Mouse (Mus musculus) limb, embryonic 10.5 days (tissue): ENCODE data around the gene Igsf3. TPM values are rescaled to one million over a fixed set of nuclear protein-coding genes. Genes with fewer than 3 reads are reported as not detected.

Experiments used
- DNase-seq: peaks from one replicate; pipeline ENCODE4 v3.0.0-alpha.2; 2017; ENCODE audit warnings: low spot score
- H3K27ac ChIP-seq: fragments of 300-500 bp; sonication (generic); 2 replicates; pipeline ENCODE4 v1.5.1; 2016; ENCODE audit warnings: mild to moderate bottlenecking
- H3K27me3 ChIP-seq: fragments of 300-500 bp; sonication (generic); 2 replicates; pipeline ENCODE4 v1.6.1; 2016; ENCODE audit warnings: low read depth, mild to moderate bottlenecking; ENCODE audit not compliant: poor library complexity, severe bottlenecking
- H3K36me3 ChIP-seq: fragments of 300-500 bp; sonication (generic); 2 replicates; pipeline ENCODE4 v1.6.1; 2016; ENCODE audit warnings: mild to moderate bottlenecking, moderate library complexity
- H3K4me1 ChIP-seq: fragments of 300-500 bp; sonication (generic); 2 replicates; pipeline ENCODE4 v1.6.1; 2016
- H3K4me3 ChIP-seq: fragments of 300-500 bp; sonication (generic); 2 replicates; pipeline ENCODE4 v1.5.1; 2016; ENCODE audit warnings: mild to moderate bottlenecking, moderate library complexity
- H3K9me3 ChIP-seq: fragments of 300-500 bp; sonication (generic); replicated peaks from 2 replicates; pipeline ENCODE4 v1.6.1; 2016; ENCODE audit warnings: mild to moderate bottlenecking
- WGBS: fragments of 180-500 bp; shearing (Covaris S2); methylation state at CpG from one replicate; pipeline ENCODE4 v1.1.7; 2016; 5-methylcytosine and 5-hydroxymethylcytosine counted together
- polyA plus RNA-seq: library from polyadenylated mRNA; unstranded; fragments of >200 nt; fragmentation: Nextera tagmentation; extraction: Ambion mirVana; gene quantifications from 2 replicates; pipeline ENCODE4 v1.2.1, GENCODE M21; 2016

Igsf3 gene
- polyA plus RNA-seq, 1 experiment from 2014 or later = 84.9 TPM

DNA sequence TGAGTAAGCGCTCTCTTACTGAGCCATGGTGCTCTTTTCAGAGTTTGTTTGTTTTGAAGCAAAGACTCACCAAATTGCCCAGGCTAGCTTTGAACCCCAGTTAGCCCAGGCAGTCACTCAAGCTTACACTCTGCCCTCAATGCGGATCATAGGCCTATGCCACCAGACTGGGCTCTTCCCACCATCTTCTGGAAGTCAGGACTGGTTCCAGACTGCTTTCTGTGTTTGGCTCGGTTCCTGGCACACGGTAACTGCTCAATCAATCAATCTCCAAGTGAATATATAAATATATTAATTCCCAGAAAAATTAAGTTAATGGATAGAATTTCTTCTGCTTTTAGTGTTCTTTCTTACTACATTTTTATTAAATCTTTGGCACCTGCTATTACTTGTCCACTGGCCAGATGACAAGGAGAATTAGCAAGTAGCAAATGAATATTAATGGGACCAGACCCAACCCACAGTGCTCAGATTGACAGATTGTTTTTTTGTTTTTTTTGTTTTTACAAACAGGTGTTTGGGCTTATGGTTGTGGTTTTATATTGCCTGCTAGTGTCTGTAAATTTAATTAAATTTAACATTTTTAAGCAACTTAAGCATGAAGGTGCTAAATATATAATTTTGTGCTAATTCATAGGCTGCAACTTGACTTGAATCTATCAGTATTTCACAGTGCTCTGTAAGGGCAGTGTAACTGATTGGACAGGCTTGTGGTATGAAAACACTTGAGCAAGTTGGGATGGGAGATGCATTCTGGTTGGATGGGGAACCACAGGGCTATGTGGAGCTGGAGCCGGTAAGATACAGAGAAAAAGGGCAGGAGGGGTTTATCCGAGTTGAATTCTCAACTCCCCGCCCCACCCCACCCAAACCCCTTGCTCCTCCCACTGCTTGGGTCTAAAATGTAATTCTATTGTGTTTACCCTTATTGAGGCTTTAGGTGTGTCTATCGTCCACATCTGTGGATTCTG is 20.0 kb upstream of the Igsf3 start:
- no peak for DNase-seq

DNA sequence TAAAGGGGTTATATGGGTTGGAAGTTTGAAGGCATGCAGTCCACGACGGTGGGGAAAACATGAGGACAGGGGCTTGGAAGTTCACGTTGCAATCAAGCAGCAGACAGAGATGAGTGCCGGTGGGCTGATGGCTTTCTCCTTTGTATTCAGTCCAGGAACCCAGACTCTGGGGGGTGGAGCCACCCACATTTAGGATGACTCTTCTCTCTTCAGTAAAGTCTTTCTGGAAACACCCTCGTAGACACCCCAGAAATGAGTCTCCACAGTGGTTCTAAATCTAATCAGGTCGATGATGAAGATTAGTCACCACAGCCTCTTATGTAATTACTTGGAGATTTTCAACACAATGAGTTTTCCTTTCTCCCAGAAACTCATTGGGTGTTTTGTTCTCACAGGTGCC is 16.1 kb upstream of the Igsf3 start:
- Histone ChIP-seq H3K4me1 (peaks cover 20% of the 10 kb centered on the region), H3K27me3 (no peaks in the 10 kb centered on the region), H3K9me3 (no peaks in the 10 kb centered on the region), H3K27ac (no peak overlapping the region), H3K36me3 (no peaks in the 10 kb centered on the region), H3K4me3 (no peak overlapping the region)
- DNase-seq = no peak
- 91% methylated on average over 6 of the region's 6 CpGs for WGBS

More for the DNA sequence above, 20.0 kb upstream of the Igsf3 start:
- Histone ChIP-seq H3K9me3 (no peaks in the 10 kb centered on the region), H3K36me3 (no peaks in the 10 kb centered on the region), H3K4me1 (peaks cover 17% of the 10 kb centered on the region), H3K27ac (no peak overlapping the region), H3K27me3 (no peaks in the 10 kb centered on the region), H3K4me3 (no peak overlapping the region)
- 88% methylated on average over 8 of the region's 8 CpGs for WGBS

DNA sequence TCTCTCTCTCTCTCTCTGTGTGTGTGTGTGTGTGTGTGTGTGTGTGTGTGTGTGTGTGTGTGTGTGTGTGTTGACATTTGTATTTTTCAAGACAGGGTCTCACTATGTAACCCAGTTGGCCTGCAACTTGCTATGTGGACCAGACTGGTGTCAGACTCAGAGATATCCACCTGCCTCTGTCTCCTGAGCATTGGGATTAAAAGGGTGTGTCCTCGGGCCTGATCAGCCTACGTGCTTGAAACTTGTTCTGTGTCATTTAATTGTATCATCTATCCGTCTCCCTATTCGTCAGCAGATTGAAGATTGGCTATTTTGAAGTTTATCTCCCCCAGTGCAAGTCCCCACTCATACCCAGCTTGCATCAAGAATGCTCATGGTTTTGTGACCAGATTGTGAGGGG is 14.5 kb upstream of the Igsf3 start:
- Histone ChIP-seq H3K27ac (no peak overlapping the region), H3K27me3 (no peaks in the 10 kb centered on the region), H3K36me3 (no peaks in the 10 kb centered on the region), H3K9me3 (no peaks in the 10 kb centered on the region), H3K4me1 (peaks cover 29% of the 10 kb centered on the region), H3K4me3 (no peak overlapping the region)
- no peak for DNase-seq
- WGBS = 87% methylated on average over 4 of the region's 4 CpGs

DNA sequence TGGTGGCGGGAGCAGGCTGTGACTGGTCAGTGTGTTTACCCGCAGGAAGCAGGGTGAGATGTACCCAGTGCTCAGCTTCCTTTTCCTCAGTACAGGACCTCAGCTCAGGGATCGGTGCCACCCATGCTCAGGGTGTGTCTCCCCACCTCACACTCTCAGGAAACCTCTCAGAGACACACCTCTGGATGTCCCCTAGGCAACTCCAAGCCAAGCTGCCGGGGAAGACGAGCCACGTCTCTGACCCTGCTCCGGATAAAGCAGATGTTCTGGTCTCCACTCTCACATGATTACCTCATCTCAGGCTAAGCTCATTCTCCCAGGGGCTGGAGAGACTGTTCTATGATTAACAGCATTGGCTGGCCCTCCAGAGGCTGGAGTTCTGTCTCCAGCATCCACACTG is 13.3 kb upstream of the Igsf3 start:
- H3K9me3 ChIP-seq = no peaks in the 10 kb centered on the region
- 80% methylated on average over 7 of the region's 7 CpGs for WGBS

DNA sequence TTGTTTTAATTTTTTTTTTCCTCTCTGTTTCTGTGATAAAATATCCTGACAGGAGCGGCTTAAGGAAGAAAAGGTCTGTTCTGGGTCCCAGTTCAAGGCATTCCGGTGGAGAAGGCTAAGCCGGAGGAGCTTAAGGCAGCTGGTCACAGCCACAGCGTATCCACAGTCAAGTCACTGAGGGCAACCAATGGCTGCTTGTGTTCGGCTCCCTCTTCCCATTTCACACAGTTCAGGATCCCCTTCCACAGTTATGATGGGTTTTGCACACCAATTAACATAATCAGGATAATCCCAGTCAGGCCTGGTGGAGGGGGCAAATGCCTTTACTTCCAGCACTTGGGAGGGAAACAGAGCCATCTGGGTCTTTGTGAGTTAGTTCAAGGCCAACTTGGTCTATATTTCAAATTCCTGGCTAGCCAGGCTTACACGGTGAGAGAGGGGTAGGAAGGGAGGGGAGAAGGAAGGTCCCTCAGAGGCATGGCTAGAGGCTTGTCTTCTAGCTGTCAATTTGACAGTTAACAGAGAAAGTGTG is 11.7 kb upstream of the Igsf3 start:
- H3K27me3 ChIP-seq = no peaks in the 10 kb centered on the region
- WGBS = 45% methylated on average over 6 of the region's 6 CpGs
- peaks cover 35% of the 10 kb centered on the region for H3K4me1 ChIP-seq
- no peaks in the 10 kb centered on the region for H3K36me3 ChIP-seq
- H3K4me3 ChIP-seq = no peak overlapping the region
- H3K27ac ChIP-seq = peak overlapping the region; percentile 33; the same call in 1 of the 2 replicates
- no peaks in the 10 kb centered on the region for H3K9me3 ChIP-seq
- no peak for DNase-seq

More for the DNA sequence above, 13.3 kb upstream of the Igsf3 start:
- H3K4me3 ChIP-seq = no peak overlapping the region
- no peaks in the 10 kb centered on the region for H3K36me3 ChIP-seq
- H3K4me1 ChIP-seq = peaks cover 29% of the 10 kb centered on the region
- H3K27ac ChIP-seq = no peak overlapping the region
- no peaks in the 10 kb centered on the region for H3K27me3 ChIP-seq
- no peak for DNase-seq

DNA sequence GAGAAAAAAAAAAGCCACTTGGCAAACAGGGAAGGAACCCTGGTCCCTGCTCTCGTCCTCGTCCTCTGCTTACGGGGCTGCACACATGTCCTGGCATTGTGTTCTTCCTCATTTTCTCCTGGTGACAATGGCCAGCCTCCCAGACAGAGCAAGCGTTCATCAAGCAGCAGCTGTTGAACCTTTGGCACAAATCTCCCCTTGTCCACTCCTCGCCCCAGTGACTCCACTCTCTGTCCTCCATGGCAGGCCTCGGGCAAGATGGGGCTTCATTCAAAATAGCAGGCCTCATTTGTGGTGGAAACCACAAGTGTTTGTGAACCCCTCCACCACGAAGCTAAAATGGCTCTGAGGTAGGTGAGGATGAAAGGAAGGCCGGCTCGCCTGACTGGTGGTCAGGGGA is 11.0 kb upstream of the Igsf3 start:
- Histone ChIP-seq H3K4me1 (peaks cover 35% of the 10 kb centered on the region), H3K27ac (peak overlapping the region; percentile 63; the same call in 1 of the 2 replicates), H3K4me3 (no peak overlapping the region), H3K36me3 (no peaks in the 10 kb centered on the region), H3K27me3 (no peaks in the 10 kb centered on the region), H3K9me3 (no peaks in the 10 kb centered on the region)
- 65% methylated on average over 9 of the region's 9 CpGs for WGBS
- DNase-seq = no peak

DNA sequence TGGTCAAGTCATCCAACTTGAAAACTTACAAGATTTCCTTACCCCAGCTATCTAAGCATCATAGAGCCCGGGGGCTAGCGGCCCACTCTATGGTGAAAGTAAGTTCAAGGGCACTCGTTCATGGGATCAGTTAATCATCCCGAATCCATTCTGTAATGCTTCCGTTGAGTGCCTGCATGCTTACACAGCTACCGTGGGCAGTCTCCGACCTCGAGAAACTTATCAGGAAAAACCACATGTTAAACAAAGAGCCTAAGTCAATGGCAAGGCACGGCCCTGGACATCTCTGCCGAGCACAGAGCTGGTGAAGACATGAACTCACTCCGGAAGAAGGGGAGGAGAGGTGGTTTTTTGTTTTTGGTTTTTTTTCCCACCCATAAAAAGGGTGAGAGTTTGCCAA is 9.5 kb upstream of the Igsf3 start:
- Histone ChIP-seq H3K4me1 (peaks cover 32% of the 10 kb centered on the region), H3K27me3 (no peaks in the 10 kb centered on the region), H3K4me3 (no peak overlapping the region), H3K9me3 (no peaks in the 10 kb centered on the region), H3K27ac (peak overlapping the region; percentile 51; the same call in 1 of the 2 replicates), H3K36me3 (no peaks in the 10 kb centered on the region)
- WGBS = 88% methylated on average over 11 of the region's 11 CpGs
- no peak for DNase-seq

DNA sequence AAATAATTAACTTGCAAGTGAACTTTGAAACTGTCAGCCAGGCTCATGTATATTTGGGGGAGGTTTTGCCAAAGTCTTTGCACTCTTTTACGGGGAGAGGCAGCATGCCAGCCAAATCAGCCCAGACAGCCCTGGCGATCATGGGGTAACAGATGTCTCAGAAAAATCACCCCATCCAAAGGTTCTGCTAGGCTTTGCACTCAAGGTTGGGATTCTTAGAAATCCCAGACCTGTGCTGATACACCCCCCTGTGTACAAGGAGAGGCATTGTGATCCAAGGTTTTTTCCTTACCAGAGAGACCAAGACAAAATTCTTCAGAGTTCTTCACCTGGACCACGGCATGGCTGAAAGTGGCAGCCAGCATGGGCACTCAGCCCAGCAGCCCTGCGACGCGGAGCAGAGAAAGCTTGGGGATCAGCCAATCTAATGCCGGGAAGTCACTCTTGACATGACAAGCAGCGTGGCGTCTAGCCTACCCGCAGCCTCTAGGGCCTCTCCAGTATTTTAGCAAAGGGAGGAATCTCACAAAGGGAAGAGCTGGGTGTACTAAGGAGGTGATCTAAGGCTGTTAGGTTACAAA is 7.5 kb upstream of the Igsf3 start:
- DNase-seq = no peak
- Histone ChIP-seq H3K36me3 (no peaks in the 10 kb centered on the region), H3K4me3 (no peak overlapping the region), H3K4me1 (peaks cover 42% of the 10 kb centered on the region), H3K27ac (no peak overlapping the region; the same call in 1 of the 2 replicates), H3K27me3 (no peaks in the 10 kb centered on the region), H3K9me3 (no peaks in the 10 kb centered on the region)
- WGBS = 63% methylated on average over 10 of the region's 10 CpGs

DNA sequence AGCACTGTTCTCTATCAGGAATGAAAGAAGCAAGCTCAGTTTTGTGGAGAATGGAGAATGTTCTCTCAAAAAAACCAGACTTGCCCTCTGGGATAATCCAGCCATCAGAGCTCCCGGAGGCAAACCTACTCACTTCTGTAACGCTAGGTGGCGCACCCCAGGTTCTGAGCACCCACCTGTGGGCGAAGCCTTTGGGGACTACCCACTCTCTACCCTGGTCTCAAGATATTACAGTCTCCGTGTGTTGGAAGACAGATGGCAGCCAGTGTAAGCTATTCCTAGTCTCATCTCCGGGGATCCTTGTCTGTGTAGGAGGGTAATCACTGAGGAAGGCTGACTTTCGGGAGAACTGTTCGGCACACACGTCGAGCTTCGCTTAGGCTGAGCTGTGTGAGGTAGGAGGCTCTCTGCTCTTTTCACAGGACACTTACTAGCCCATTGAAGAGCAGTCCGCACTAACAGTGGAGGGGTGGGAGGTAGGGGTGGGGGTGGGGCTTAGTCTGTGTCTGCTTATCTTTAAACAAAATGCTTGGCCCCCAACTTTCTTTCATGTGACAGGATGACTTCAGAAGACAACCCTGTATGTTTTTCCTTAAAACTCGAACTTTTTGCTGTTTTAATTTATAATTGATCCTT is 4.4 kb upstream of the Igsf3 start:
- H3K27ac ChIP-seq = 0 out of 2 replicates have a peak overlapping the region, but pooled peaks have one; percentile 11
- no peaks in the 10 kb centered on the region for H3K9me3 ChIP-seq
- H3K27me3 ChIP-seq = no peaks in the 10 kb centered on the region
- WGBS = 43% methylated on average over 13 of the region's 13 CpGs
- H3K4me1 ChIP-seq = peaks cover 34% of the 10 kb centered on the region
- no peaks in the 10 kb centered on the region for H3K36me3 ChIP-seq
- peak; percentile 79 for DNase-seq
- H3K4me3 ChIP-seq = no peak overlapping the region

DNA sequence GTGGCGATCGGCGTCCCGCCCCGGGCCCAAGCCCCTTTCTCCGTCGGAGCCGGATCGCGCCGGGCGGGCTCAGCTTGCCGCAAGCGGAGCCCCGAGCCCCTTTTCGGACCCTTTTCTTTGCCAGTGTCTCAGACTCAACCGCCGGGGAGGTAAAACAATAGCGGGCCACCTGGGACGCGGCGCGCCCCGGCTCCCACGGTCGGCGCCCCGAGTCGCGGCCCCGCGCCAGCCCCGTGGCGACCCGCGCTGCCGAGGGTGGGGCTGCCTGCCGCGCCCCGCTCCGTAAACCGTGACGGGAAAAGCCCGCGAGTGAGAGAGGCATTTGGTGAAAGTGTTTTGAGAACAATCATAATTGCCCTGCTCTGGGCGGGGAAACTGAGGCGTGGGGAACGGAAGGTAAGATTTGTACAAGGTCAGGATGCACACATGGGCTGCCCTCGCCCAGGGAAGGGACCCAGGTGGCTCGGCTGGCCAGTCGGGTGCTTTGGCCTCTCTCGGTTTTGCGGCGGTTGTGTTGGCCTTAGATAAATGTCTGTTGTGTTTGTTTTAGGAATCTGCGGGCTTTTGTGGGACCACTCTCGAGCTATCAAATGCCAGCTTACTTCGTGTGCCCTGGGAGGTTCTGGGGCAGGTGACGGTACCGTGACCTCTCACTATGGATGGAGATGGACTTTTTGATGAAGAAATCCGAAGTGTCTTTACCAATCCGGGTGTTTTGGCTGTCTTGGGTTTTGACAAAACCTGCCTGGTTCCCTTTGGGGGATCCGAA is 557 bp downstream of the Igsf3 start:
- Histone ChIP-seq H3K27me3 (no peaks in the 10 kb centered on the region), H3K4me3 (peak overlapping the region; percentile 91), H3K27ac (peak overlapping the region; percentile 96), H3K9me3 (no peaks in the 10 kb centered on the region), H3K4me1 (peaks cover 72% of the 10 kb centered on the region), H3K36me3 (peaks cover 18% of the 10 kb centered on the region; the same call in 1 of the 2 replicates)
- no peak for DNase-seq
- WGBS = under 1% methylated on average over 62 of the region's 62 CpGs

DNA sequence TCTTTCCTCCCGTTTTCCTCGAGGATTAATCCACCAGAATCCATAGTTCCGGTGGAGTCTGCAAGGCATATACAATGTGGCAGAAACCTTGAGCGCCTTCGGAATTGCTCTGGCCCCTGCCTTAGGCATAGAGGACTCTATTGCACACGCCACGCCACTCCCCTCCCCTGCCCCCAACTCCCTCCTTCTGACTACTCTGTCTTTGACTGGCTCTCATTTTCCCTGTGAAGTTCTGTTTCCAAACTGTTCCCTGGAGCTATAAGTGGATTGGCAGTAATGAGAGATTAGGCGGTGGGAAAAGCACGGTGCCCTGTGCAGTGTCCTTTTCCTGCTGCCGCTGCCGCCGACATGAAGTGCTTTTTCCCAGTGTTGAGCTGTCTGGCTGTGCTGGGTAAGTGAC is 1.2 kb downstream of the Igsf3 start:
- Histone ChIP-seq H3K4me3 (peak overlapping the region; percentile 91), H3K27me3 (no peaks in the 10 kb centered on the region), H3K4me1 (peaks cover 77% of the 10 kb centered on the region), H3K27ac (peak overlapping the region; percentile 96), H3K9me3 (no peaks in the 10 kb centered on the region), H3K36me3 (peaks cover 24% of the 10 kb centered on the region)
- DNase-seq = peak; percentile 67
- under 1% methylated on average over 12 of the region's 12 CpGs for WGBS

DNA sequence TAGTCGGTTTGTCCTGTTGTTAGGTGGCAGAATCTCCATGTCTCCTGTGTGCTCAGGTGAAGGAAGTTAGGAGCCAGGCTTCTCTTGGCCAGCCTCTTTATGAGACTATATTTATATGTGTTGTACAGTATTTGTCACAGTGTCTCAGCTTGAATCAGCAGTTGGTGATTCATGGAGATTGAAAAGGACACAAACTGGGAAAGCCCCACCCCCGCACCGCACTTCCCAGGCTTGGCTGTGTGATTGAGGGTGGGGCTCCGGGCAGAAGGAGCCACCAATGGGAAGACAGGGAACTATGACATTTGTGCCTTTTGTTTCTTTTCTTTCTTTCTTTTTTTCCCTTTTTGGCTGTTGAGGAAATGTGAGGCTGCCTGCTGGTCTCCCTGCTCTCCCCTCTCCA is 2.9 kb downstream of the Igsf3 start:
- Histone ChIP-seq H3K27me3 (no peaks in the 10 kb centered on the region), H3K9me3 (no peaks in the 10 kb centered on the region), H3K27ac (peak overlapping the region; percentile 77), H3K4me3 (peak overlapping the region; percentile 91), H3K36me3 (peaks cover 26% of the 10 kb centered on the region), H3K4me1 (peaks cover 83% of the 10 kb centered on the region)
- 16% methylated on average over 4 of the region's 4 CpGs for WGBS
- DNase-seq = no peak
